Mouse (Mus musculus): ENCODE data around the gene Gm6020.
"Not testable (repeated sequence)": the region's sequence is repeated elsewhere in the genome, so short reads cannot be mapped to it uniquely, and the experiment has no call there.

DNA sequence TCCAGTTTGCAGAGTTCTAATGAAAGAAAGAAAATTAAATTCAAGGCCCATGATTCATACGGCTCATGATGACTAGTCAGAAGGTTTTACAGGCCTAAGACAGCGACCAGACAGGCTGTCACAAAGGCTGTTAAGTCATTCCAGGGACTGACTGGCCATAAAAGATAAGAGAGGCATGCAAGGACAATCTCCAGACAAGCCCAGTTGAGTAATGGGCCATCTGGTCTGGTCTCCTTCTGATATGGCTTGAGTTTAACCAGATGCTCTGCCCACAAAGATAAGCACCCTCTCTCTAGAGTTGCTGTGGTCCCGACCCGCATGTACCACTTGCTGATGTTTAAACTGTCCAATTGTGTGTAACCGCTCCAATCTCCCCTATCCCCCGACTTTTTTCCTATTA, 23.8 kb downstream of the Gm6020 start:
- TF ChIP-seq CTCF (IDR thresholded peaks at IDR 0.05; ENCODE audit: low read depth): not testable (repeated sequence)
- TF ChIP-seq EP300 (IDR thresholded peaks at IDR 0.05; ENCODE audit: low read depth): peak; percentile 91
